Mouse (Mus musculus): ENCODE results near the gene Myf6. TPM values are rescaled to one million over a fixed set of nuclear protein-coding genes. Genes with fewer than 3 reads are reported as not detected.

Myf6 gene
- polyA plus RNA-seq, 1 experiment = not detected

Other genes starting within 250 kb of the Myf6 start
- 0.49 and 1.5 TPM in 2 replicates for gene Lin7a, start 223.1 kb downstream of the Myf6 start, polyA plus RNA-seq (2012; rRNA removed)
- gene Myf5, start 8.6 kb downstream of the Myf6 start, polyA plus RNA-seq (2012; rRNA removed) = not detected in 2 replicates
- 0.08 and 0.23 TPM in 2 replicates for gene Ptprq, start 225.3 kb upstream of the Myf6 start, polyA plus RNA-seq (2012; rRNA removed)

Measured in gonadal fat pad, adult 2 months (tissue).